Mouse (Mus musculus) midbrain, postnatal 0 days (tissue): Measurements from ENCODE around the gene Sirt1. TPM values are rescaled to one million over a fixed set of nuclear protein-coding genes. Genes with fewer than 3 reads are reported as not detected.
"Not testable (repeated sequence)": the region's sequence is repeated elsewhere in the genome, so short reads cannot be mapped to it uniquely, and the experiment has no call there.

ENCODE experiments used
- ATAC-seq: fragments of 200-750 bp; cut with Nextera tagmentation; 2 replicates; pipeline ENCODE4 v1.8.0; 2017; ENCODE audit warnings: moderate number of reproducible peaks, mild to moderate bottlenecking, moderate TSS enrichment, moderate library complexity; ENCODE audit not compliant: low FRiP score
- DNase-seq: peaks from one replicate; pipeline ENCODE4 v3.0.0-alpha.2; 2015; ENCODE audit warnings: low spot score
- H3K27ac ChIP-seq: fragments of 300-500 bp; sonication (generic); 2 replicates; pipeline ENCODE4 v1.5.1; 2014; ENCODE audit warnings: low read depth, mild to moderate bottlenecking, low read length, mixed read lengths
- H3K27me3 ChIP-seq: fragments of 300-500 bp; sonication (generic); 2 replicates; pipeline ENCODE4 v1.6.1; 2014; ENCODE audit warnings: low read length, control low read depth, mixed read lengths; ENCODE audit not compliant: insufficient read depth
- H3K36me3 ChIP-seq: fragments of 300-500 bp; sonication (generic); 2 replicates; pipeline ENCODE4 v1.6.1; 2014; ENCODE audit warnings: low read length, control low read depth, mixed read lengths; ENCODE audit not compliant: insufficient read depth
- H3K4me1 ChIP-seq: fragments of 300-500 bp; sonication (generic); 2 replicates; pipeline ENCODE4 v1.6.1; 2014; ENCODE audit warnings: mild to moderate bottlenecking, control low read depth, antibody characterized with exemption, low read length, mixed read lengths; ENCODE audit not compliant: insufficient read depth
- H3K4me2 ChIP-seq: fragments of 300-500 bp; sonication (generic); 2 replicates; pipeline ENCODE4 v1.6.1; 2014; ENCODE audit warnings: low read depth, mild to moderate bottlenecking, low read length, mixed read lengths; ENCODE audit not compliant: poor library complexity, severe bottlenecking
- H3K4me3 ChIP-seq: fragments of 300-500 bp; sonication (generic); 2 replicates; pipeline ENCODE4 v1.5.1; 2014; ENCODE audit warnings: low read depth, mild to moderate bottlenecking, low read length, moderate library complexity
- H3K9ac ChIP-seq: fragments of 300-500 bp; sonication (generic); replicated peaks from 2 replicates; pipeline ENCODE4 v1.6.1; 2014; ENCODE audit warnings: mild to moderate bottlenecking, low read length, moderate library complexity, mixed read lengths; ENCODE audit not compliant: poor library complexity, severe bottlenecking
- H3K9me3 ChIP-seq: fragments of 300-500 bp; sonication (generic); 2 replicates; pipeline ENCODE4 v1.6.1; 2016; ENCODE audit warnings: low read length, control low read depth
- CTCF ChIP-seq: IDR thresholded peaks from 2 replicates; pipeline ENCODE4 v1.5.1; 2016; ENCODE audit warnings: antibody characterized with exemption, mild to moderate bottlenecking
- whole genome bisulfite sequencing: fragments of 180-500 bp; shearing (Covaris S2); extraction: QIAGEN DNeasy Blood & Tissue Kit; methylation state at CpG from one replicate; pipeline ENCODE4 v1.1.7; 2014; 5-methylcytosine and 5-hydroxymethylcytosine counted together
- polyA plus RNA-seq: library from polyadenylated mRNA; unstranded; fragments of >200 nt; fragmentation: Nextera tagmentation; extraction: Ambion mirVana; gene quantifications from 2 replicates; pipeline ENCODE4 v1.2.1, GENCODE M21; 2015
- total RNA-seq: library from RNA; depleted of rRNA; stranded (reverse); fragments of >200 nt; gene quantifications from 2 replicates; pipeline ENCODE4 v1.2.3, GENCODE M21; 2014

Sirt1 gene
- total and polyA plus RNA-seq, 2 experiments from 2014 or later: 3.5 to 23.3 TPM

DNA sequence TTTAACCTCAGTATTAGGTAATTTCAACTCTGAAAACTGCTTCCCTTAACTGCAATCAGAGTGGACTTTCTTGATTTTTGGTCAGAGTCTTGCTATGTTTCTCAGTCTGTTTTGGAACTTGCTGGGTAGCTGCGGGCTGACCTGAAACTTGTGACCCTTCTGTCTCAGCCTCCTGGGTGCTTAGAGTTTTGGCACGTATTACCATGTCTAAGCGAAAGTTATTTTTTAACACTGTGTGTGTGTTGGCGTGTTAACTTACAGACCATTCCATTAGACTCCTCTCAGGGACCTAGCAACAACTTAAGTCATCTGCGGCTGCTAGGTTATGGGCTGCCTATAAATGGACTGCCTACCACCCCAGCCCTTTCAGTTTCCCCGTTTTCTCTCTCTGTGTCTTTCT, 14.1 kb downstream of the Sirt1 start:
- Histone ChIP-seq H3K9ac (no peak overlapping the region), H3K27me3 (no peaks in the 10 kb centered on the region), H3K9me3 (no peaks in the 10 kb centered on the region), H3K36me3 (no peaks in the 10 kb centered on the region), H3K4me3 (no peak overlapping the region), H3K27ac (no peak overlapping the region), H3K4me1 (no peaks in the 10 kb centered on the region), H3K4me2 (no peak overlapping the region)
- ATAC-seq (no peak), DNase-seq (no peak)
- 82% methylated on average over 6 of the region's 6 CpGs for WGBS
- no peak for TF ChIP-seq CTCF

DNA sequence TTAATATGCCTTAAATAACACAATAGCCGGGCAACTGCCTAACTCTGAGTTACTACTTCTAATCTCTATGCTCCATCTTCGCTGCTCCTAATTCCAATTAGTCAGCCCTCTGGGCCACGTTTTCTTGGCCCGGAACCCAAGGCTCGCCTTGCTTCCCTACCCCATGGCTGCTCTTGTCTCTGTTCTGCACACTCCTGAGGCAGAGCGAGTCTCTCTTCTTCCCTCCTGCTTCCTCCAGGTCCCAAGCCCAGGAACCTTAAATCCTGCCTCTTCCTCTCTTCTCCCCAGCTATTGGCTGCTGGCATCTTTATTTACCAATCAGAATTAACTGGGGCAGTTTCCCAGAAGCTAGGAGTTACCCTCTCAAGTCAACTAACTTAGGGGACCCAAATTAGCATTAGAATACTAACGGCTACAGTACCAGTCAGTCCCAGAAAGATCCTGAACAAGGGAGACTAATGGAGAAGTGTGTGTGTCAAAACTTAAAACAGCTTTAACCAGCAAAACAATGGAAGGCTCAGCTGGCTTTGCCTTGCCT, 15.5 kb downstream of the Sirt1 start:
- WGBS: 56% methylated on average over 7 of the region's 7 CpGs
- no peak for TF ChIP-seq CTCF
- H3K9me3 ChIP-seq: no peaks in the 10 kb centered on the region

DNA sequence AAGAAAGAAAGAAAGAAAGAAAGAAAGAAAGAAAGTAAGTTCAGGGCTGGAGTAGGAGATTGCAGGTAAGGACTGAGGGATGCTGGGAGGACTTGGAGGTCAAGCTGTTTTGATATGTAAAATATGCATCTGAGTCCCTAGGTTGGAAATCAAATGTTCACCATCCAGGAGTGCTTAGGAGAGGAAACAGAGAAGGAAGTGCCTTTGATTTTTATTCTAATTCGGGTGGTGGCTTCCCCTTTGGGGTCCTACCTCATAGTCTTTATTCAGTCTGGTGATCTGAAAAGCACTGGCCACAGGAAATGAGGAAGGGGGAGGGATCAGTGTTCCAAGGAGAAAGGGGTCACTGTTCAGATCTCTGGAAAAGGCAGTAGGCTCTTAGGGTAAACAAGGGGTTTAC, 21.0 kb downstream of the Sirt1 start:
- ATAC-seq: no peak
- 56% methylated on average over 1 of the region's 1 CpGs for WGBS
- no peaks in the 10 kb centered on the region for H3K4me1 ChIP-seq
- H3K9me3 ChIP-seq: no peaks in the 10 kb centered on the region
- no peak overlapping the region for H3K4me3 ChIP-seq
- no peak for TF ChIP-seq CTCF
- no peak for DNase-seq
- H3K9ac ChIP-seq: no peak overlapping the region
- no peaks in the 10 kb centered on the region for H3K27me3 ChIP-seq
- H3K4me2 ChIP-seq: no peak overlapping the region
- no peak overlapping the region for H3K27ac ChIP-seq
- H3K36me3 ChIP-seq: no peaks in the 10 kb centered on the region

More for the DNA sequence above, 15.5 kb downstream of the Sirt1 start:
- Histone ChIP-seq H3K4me3 (no peak overlapping the region), H3K4me1 (no peaks in the 10 kb centered on the region), H3K4me2 (no peak overlapping the region), H3K9ac (no peak overlapping the region), H3K27me3 (no peaks in the 10 kb centered on the region), H3K27ac (no peak overlapping the region), H3K36me3 (no peaks in the 10 kb centered on the region)
- ATAC-seq (no peak), DNase-seq (no peak)

DNA sequence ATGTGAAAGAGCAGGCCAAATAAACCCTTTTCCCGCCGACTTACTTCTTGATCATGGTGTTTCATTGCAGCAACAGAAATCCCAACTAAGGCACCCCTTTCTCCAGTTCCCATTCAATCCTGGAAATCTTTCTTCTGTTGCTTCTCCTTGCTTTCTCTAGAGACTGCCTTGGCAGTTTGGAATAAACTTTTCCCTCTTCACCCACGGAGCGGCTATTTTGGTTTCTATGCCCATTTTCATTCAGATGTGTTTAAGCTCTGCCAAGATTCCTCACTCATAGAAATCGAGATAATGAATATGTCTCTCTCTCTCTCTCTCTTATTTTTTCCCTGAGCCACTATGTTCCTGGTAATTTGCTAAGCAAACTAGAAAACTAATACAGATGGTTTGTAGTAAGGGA, 29.4 kb downstream of the Sirt1 start:
- no peak for DNase-seq
- Histone ChIP-seq H3K9me3 (no peaks in the 10 kb centered on the region), H3K36me3 (no peaks in the 10 kb centered on the region), H3K27ac (no peak overlapping the region), H3K4me2 (no peak overlapping the region), H3K4me1 (no peaks in the 10 kb centered on the region), H3K27me3 (no peaks in the 10 kb centered on the region), H3K9ac (no peak overlapping the region), H3K4me3 (no peak overlapping the region)
- TF ChIP-seq CTCF: no peak
- ATAC-seq: no peak
- WGBS: 72% methylated on average over 5 of the region's 5 CpGs

DNA sequence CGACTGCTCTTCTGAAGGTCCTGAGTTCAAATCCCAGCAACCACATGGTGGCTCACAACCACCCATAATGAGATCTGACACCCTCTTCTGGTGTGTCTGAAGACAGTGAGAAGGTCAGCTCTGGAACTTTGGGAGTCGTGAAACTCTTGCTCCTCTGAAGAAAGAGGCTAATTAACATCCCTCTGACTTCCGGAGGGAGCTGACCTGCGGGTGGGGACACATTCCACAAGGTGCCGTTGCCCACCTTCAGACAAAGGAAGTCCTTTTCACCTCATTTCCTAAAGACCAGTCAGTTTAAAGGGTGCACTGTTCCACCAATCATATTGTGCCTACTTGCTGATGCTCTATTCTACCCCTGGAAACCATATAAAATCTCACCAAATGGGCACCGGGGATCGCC, 30.4 kb downstream of the Sirt1 start:
- not testable (repeated sequence) for H3K9ac ChIP-seq, DNase-seq, H3K36me3 ChIP-seq, H3K4me1 ChIP-seq, H3K4me3 ChIP-seq, ATAC-seq, H3K9me3 ChIP-seq, H3K27ac ChIP-seq, H3K4me2 ChIP-seq, H3K27me3 ChIP-seq
- WGBS: 90% methylated on average over 7 of the region's 7 CpGs

DNA sequence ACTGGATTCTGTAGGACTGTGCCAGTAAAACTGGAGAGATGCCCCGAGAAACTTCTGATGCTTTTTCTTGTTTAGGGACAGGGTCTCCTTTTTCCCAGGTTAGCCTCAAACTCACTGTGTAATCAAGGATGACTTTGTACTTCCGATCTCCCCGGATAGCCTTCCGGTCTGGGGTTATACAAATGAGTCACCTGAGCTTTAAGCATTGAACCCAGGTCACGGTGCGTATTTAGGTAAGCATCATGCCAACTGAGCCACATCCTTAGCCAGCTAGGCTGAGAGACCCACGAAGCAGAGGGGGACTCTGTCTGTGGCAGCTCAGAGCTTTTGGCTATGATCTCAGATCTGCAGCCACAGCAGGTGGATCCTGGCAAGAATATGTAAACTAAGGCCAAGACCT, 30.8 kb downstream of the Sirt1 start:
- TF ChIP-seq CTCF: no peak

More for the DNA sequence above, 30.8 kb downstream of the Sirt1 start:
- Histone ChIP-seq H3K4me3 (no peak overlapping the region), H3K4me2 (no peak overlapping the region), H3K4me1 (no peaks in the 10 kb centered on the region), H3K36me3 (no peaks in the 10 kb centered on the region), H3K27ac (no peak overlapping the region), H3K9ac (no peak overlapping the region), H3K27me3 (no peaks in the 10 kb centered on the region), H3K9me3 (no peaks in the 10 kb centered on the region)
- 93% methylated on average over 7 of the region's 7 CpGs for WGBS
- DNase-seq: no peak
- no peak for ATAC-seq
